Mouse (Mus musculus): ENCODE results near the gene Igsf6. TPM values are rescaled to one million over a fixed set of nuclear protein-coding genes. Genes with fewer than 3 reads are reported as not detected.

Gene Igsf6
- 1.0 and 1.4 TPM in 2 replicates for polyA plus RNA-seq (2016; fragmentation: Nextera tagmentation; extraction: Ambion mirVana)

GRCm38 (mm10) chr7:121074281-121074680 is at the start of gene Igsf6:
TSS of gene Igsf6 (minus strand) at chr7:121074572.
- ATAC-seq (ENCODE audit: low FRiP score, low read depth): no peak
- H3K36me3 ChIP-seq: peaks cover 54% of the 10 kb centered on the region
- WGBS: 73% methylated on average over 11 of the region's 11 CpGs

GRCm38 (mm10) chr7:121120143-121120818 is 45.9 kb upstream of the Igsf6 start:
- WGBS: 10% methylated on average over 10 of the region's 10 CpGs
- H3K36me3 ChIP-seq: no peaks in the 10 kb centered on the region
- 0 out of 2 replicates have a peak, but pooled peaks cover 2% of the 10 kb centered on the region for H3K4me1 ChIP-seq
- H3K4me2 ChIP-seq (replicated peaks): no peak overlapping the region
- ATAC-seq (ENCODE audit: low FRiP score, low read depth): peak; percentile 79
- H3K27ac ChIP-seq (replicated peaks): no peak overlapping the region
- no peak overlapping the region for H3K4me3 ChIP-seq
- no peaks in the 10 kb centered on the region for H3K9me3 ChIP-seq
- H3K27me3 ChIP-seq: 0 out of 2 replicates have a peak, but pooled peaks cover 3% of the 10 kb centered on the region
- H3K9ac ChIP-seq (replicated peaks): no peak overlapping the region

More at GRCm38 (mm10) chr7:121074281-121074680, at the start of gene Igsf6:
- no peaks in the 10 kb centered on the region for H3K4me1 ChIP-seq
- H3K4me2 ChIP-seq (replicated peaks): no peak within 1 kb of the TSS
- H3K4me3 ChIP-seq: no peak within 1 kb of the TSS
- no peak within 1 kb of the TSS for H3K27ac ChIP-seq (replicated peaks)
- no peak within 1 kb of the TSS for H3K9ac ChIP-seq (replicated peaks)
- H3K9me3 ChIP-seq: no peaks in the 10 kb centered on the region
- no peaks in the 10 kb centered on the region for H3K27me3 ChIP-seq

- Histone ChIP-seq H3K36me3 (no peaks in the 10 kb centered on the region), H3K4me1 (no peaks in the 10 kb centered on the region), H3K4me3 (no peak overlapping the region), H3K9ac (replicated peaks) (no peak overlapping the region), H3K27ac (replicated peaks) (no peak overlapping the region), H3K27me3 (no peaks in the 10 kb centered on the region), H3K4me2 (replicated peaks) (no peak overlapping the region), H3K9me3 (no peaks in the 10 kb centered on the region)
- 74% methylated on average over 3 of the region's 3 CpGs for WGBS
- ATAC-seq (ENCODE audit: low FRiP score, low read depth): no peak
Measured at GRCm38 (mm10) chr7:121111762-121112161, 37.4 kb upstream of the Igsf6 start.

- no peak overlapping the region for H3K4me3 ChIP-seq
- H3K27ac ChIP-seq (replicated peaks): no peak overlapping the region
- no peak overlapping the region for H3K9ac ChIP-seq (replicated peaks)
- no peaks in the 10 kb centered on the region for H3K36me3 ChIP-seq
- no peaks in the 10 kb centered on the region for H3K9me3 ChIP-seq
- WGBS: 49% methylated on average over 3 of the region's 3 CpGs
- ATAC-seq (ENCODE audit: low FRiP score, low read depth): no peak
- H3K4me1 ChIP-seq: no peaks in the 10 kb centered on the region
- H3K4me2 ChIP-seq (replicated peaks): no peak overlapping the region
- no peaks in the 10 kb centered on the region for H3K27me3 ChIP-seq
Measured at GRCm38 (mm10) chr7:121111321-121111720, 36.9 kb upstream of the Igsf6 start.

GRCm38 (mm10) chr7:121107851-121108250 is 33.5 kb upstream of the Igsf6 start:
- Histone ChIP-seq H3K4me3 (no peak overlapping the region), H3K4me1 (no peaks in the 10 kb centered on the region), H3K36me3 (no peaks in the 10 kb centered on the region), H3K27ac (replicated peaks) (no peak overlapping the region), H3K4me2 (replicated peaks) (no peak overlapping the region), H3K27me3 (no peaks in the 10 kb centered on the region), H3K9me3 (no peaks in the 10 kb centered on the region), H3K9ac (replicated peaks) (no peak overlapping the region)
- no peak for ATAC-seq (ENCODE audit: low FRiP score, low read depth)
- WGBS: 86% methylated on average over 3 of the region's 3 CpGs

- Histone ChIP-seq H3K36me3 (no peaks in the 10 kb centered on the region), H3K9me3 (no peaks in the 10 kb centered on the region)
- no peak for ATAC-seq (ENCODE audit: low FRiP score, low read depth)
Measured at GRCm38 (mm10) chr7:121098614-121099389, 24.4 kb upstream of the Igsf6 start.

GRCm38 (mm10) chr7:121093026-121093425 is 18.7 kb upstream of the Igsf6 start:
- 72% methylated on average over 4 of the region's 4 CpGs for WGBS
- no peak overlapping the region for H3K4me3 ChIP-seq

More at GRCm38 (mm10) chr7:121098614-121099389, 24.4 kb upstream of the Igsf6 start:
- 76% methylated on average over 10 of the region's 10 CpGs for WGBS
- Histone ChIP-seq H3K4me3 (no peak overlapping the region), H3K4me1 (no peaks in the 10 kb centered on the region), H3K4me2 (replicated peaks) (no peak overlapping the region), H3K27ac (replicated peaks) (no peak overlapping the region), H3K9ac (replicated peaks) (no peak overlapping the region), H3K27me3 (no peaks in the 10 kb centered on the region)

GRCm38 (mm10) chr7:121090748-121091147 is 16.4 kb upstream of the Igsf6 start:
- no peak overlapping the region for H3K27ac ChIP-seq (replicated peaks)
- no peaks in the 10 kb centered on the region for H3K27me3 ChIP-seq
- H3K36me3 ChIP-seq: no peaks in the 10 kb centered on the region
- H3K4me3 ChIP-seq: no peak overlapping the region
- H3K4me2 ChIP-seq (replicated peaks): no peak overlapping the region
- no peak for ATAC-seq (ENCODE audit: low FRiP score, low read depth)
- no peak overlapping the region for H3K9ac ChIP-seq (replicated peaks)
- H3K9me3 ChIP-seq: no peaks in the 10 kb centered on the region
- 96% methylated on average over 7 of the region's 7 CpGs for WGBS
- no peaks in the 10 kb centered on the region for H3K4me1 ChIP-seq

More at GRCm38 (mm10) chr7:121093026-121093425, 18.7 kb upstream of the Igsf6 start:
- no peak overlapping the region for H3K4me2 ChIP-seq (replicated peaks)
- no peak overlapping the region for H3K27ac ChIP-seq (replicated peaks)
- ATAC-seq (ENCODE audit: low FRiP score, low read depth): no peak
- H3K4me1 ChIP-seq: no peaks in the 10 kb centered on the region
- no peaks in the 10 kb centered on the region for H3K27me3 ChIP-seq
- no peaks in the 10 kb centered on the region for H3K36me3 ChIP-seq
- no peaks in the 10 kb centered on the region for H3K9me3 ChIP-seq
- H3K9ac ChIP-seq (replicated peaks): no peak overlapping the region

- H3K36me3 ChIP-seq: no peaks in the 10 kb centered on the region
- 75% methylated on average over 5 of the region's 5 CpGs for WGBS
- no peak for ATAC-seq (ENCODE audit: low FRiP score, low read depth)
- H3K4me1 ChIP-seq: peaks cover 8% of the 10 kb centered on the region; the same call in 1 of the 2 replicates
- no peaks in the 10 kb centered on the region for H3K27me3 ChIP-seq
- no peak overlapping the region for H3K9ac ChIP-seq (replicated peaks)
- no peaks in the 10 kb centered on the region for H3K9me3 ChIP-seq
- no peak overlapping the region for H3K4me2 ChIP-seq (replicated peaks)
- H3K4me3 ChIP-seq: no peak overlapping the region
- H3K27ac ChIP-seq (replicated peaks): no peak overlapping the region
Measured at GRCm38 (mm10) chr7:121088745-121089144, 14.4 kb upstream of the Igsf6 start.

- WGBS: 23% methylated on average over 4 of the region's 4 CpGs
- H3K9ac ChIP-seq (replicated peaks): no peak overlapping the region
- no peaks in the 10 kb centered on the region for H3K9me3 ChIP-seq
- no peaks in the 10 kb centered on the region for H3K36me3 ChIP-seq
- ATAC-seq (ENCODE audit: low FRiP score, low read depth): no peak
- no peak overlapping the region for H3K27ac ChIP-seq (replicated peaks)
- H3K4me3 ChIP-seq: no peak overlapping the region
- no peaks in the 10 kb centered on the region for H3K27me3 ChIP-seq
- peaks cover 8% of the 10 kb centered on the region; the same call in 1 of the 2 replicates for H3K4me1 ChIP-seq
- H3K4me2 ChIP-seq (replicated peaks): no peak overlapping the region
Measured at GRCm38 (mm10) chr7:121085500-121085899, 11.1 kb upstream of the Igsf6 start.

- H3K27ac ChIP-seq (replicated peaks): no peak overlapping the region; the same call in 1 of the 2 replicates
- H3K9ac ChIP-seq (replicated peaks): no peak overlapping the region
- no peaks in the 10 kb centered on the region for H3K9me3 ChIP-seq
- no peak overlapping the region for H3K4me3 ChIP-seq
- WGBS: 76% methylated on average over 8 of the region's 8 CpGs
- no peak overlapping the region for H3K4me2 ChIP-seq (replicated peaks)
- ATAC-seq (ENCODE audit: low FRiP score, low read depth): no peak
- peaks cover 8% of the 10 kb centered on the region; the same call in 1 of the 2 replicates for H3K4me1 ChIP-seq
- H3K27me3 ChIP-seq: no peaks in the 10 kb centered on the region
- no peaks in the 10 kb centered on the region for H3K36me3 ChIP-seq
Measured at GRCm38 (mm10) chr7:121084840-121085453, 10.6 kb upstream of the Igsf6 start.
